Mouse (Mus musculus) midbrain, embryonic 12.5 days (tissue): ENCODE data around the gene Agbl4. TPM values are rescaled to one million over a fixed set of nuclear protein-coding genes. Genes with fewer than 3 reads are reported as not detected.
"Not testable (repeated sequence)": the region's sequence is repeated elsewhere in the genome, so short reads cannot be mapped to it uniquely, and the experiment has no call there.

Source experiments
- ATAC-seq: fragments of 200-750 bp; cut with Nextera tagmentation; 2 replicates; pipeline ENCODE4 v1.8.0; 2017; ENCODE audit warnings: low read depth, moderate TSS enrichment, moderate library complexity; ENCODE audit not compliant: low FRiP score
- H3K27ac ChIP-seq: fragments of 300-500 bp; sonication (generic); replicated peaks from 2 replicates; pipeline ENCODE4 v1.5.1; 2016; ENCODE audit warnings: mild to moderate bottlenecking
- H3K27me3 ChIP-seq: fragments of 300-500 bp; sonication (generic); 2 replicates; pipeline ENCODE4 v1.6.1; 2016; ENCODE audit warnings: mild to moderate bottlenecking
- H3K36me3 ChIP-seq: fragments of 300-500 bp; sonication (generic); 2 replicates; pipeline ENCODE4 v1.6.1; 2016
- H3K4me1 ChIP-seq: fragments of 300-500 bp; sonication (generic); 2 replicates; pipeline ENCODE4 v1.6.1; 2016
- H3K4me2 ChIP-seq: fragments of 300-500 bp; sonication (generic); replicated peaks from 2 replicates; pipeline ENCODE4 v1.6.1; 2016; ENCODE audit warnings: mild to moderate bottlenecking, moderate library complexity
- H3K4me3 ChIP-seq: fragments of 300-500 bp; sonication (generic); 2 replicates; pipeline ENCODE4 v1.5.1; 2016; ENCODE audit warnings: mild to moderate bottlenecking
- H3K9ac ChIP-seq: fragments of 300-500 bp; sonication (generic); replicated peaks from 2 replicates; pipeline ENCODE4 v1.6.1; 2016; ENCODE audit warnings: mild to moderate bottlenecking, moderate library complexity
- H3K9me3 ChIP-seq: fragments of 300-500 bp; sonication (generic); 2 replicates; pipeline ENCODE4 v1.6.1; 2016; ENCODE audit warnings: mild to moderate bottlenecking
- WGBS: fragments of 180-500 bp; shearing (Covaris S2); methylation state at CpG from one replicate; pipeline ENCODE4 v1.1.7; 2016; 5-methylcytosine and 5-hydroxymethylcytosine counted together
- polyA plus RNA-seq: library from polyadenylated mRNA; unstranded; fragments of >200 nt; fragmentation: Nextera tagmentation; extraction: Ambion mirVana; gene quantifications from 2 replicates; pipeline ENCODE4 v1.2.1, GENCODE M21; 2016

Gene Agbl4
- polyA plus RNA-seq, 1 experiment from 2014 or later: 0.89 TPM

- Histone ChIP-seq H3K4me3 (no peak overlapping the region), H3K4me2 (no peak overlapping the region), H3K9me3 (no peaks in the 10 kb centered on the region), H3K36me3 (no peaks in the 10 kb centered on the region), H3K27me3 (no peaks in the 10 kb centered on the region), H3K4me1 (no peaks in the 10 kb centered on the region), H3K27ac (no peak overlapping the region), H3K9ac (no peak overlapping the region)
- ATAC-seq: no peak
- 96% methylated on average over 2 of the region's 2 CpGs for WGBS
Observed at GRCm38 (mm10) chr4:111181478-111181877, 784.0 kb downstream of the Agbl4 start.

DNA sequence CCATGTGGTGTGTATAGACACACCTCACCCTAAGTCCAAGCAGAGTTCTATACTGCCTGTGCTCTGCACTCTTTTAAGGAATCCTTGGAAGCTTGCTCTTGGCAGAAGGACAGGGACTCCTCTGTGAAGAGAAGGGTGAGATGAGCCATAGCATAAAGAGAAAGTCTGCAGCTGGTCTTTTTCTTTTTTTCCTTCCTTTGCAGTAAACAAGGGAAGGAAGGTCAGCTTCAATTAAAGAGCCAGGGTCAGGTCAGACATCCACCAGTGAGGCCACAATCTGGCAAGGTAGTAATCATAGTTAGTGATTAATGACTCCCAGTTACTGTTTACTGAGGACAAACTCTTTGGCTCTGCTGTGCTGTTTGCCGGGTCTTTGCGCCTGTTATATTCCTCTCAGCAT, 802.6 kb downstream of the Agbl4 start:
- no peaks in the 10 kb centered on the region for H3K36me3 ChIP-seq
- no peaks in the 10 kb centered on the region for H3K27me3 ChIP-seq
- no peak overlapping the region for H3K4me3 ChIP-seq
- WGBS: 78% methylated on average over 2 of the region's 2 CpGs
- no peaks in the 10 kb centered on the region for H3K4me1 ChIP-seq
- H3K9ac ChIP-seq: no peak overlapping the region
- no peak overlapping the region for H3K27ac ChIP-seq
- no peak overlapping the region for H3K4me2 ChIP-seq
- H3K9me3 ChIP-seq: no peaks in the 10 kb centered on the region
- no peak for ATAC-seq

- WGBS: 74% methylated on average over 3 of the region's 3 CpGs
- H3K4me2 ChIP-seq: no peak overlapping the region
- H3K4me3 ChIP-seq: no peak overlapping the region
- H3K36me3 ChIP-seq: no peaks in the 10 kb centered on the region
- no peaks in the 10 kb centered on the region for H3K4me1 ChIP-seq
- H3K9me3 ChIP-seq: no peaks in the 10 kb centered on the region
- no peaks in the 10 kb centered on the region for H3K27me3 ChIP-seq
- H3K9ac ChIP-seq: no peak overlapping the region
- no peak for ATAC-seq
- no peak overlapping the region for H3K27ac ChIP-seq
Observed at GRCm38 (mm10) chr4:111215191-111215762, 817.8 kb downstream of the Agbl4 start.

DNA sequence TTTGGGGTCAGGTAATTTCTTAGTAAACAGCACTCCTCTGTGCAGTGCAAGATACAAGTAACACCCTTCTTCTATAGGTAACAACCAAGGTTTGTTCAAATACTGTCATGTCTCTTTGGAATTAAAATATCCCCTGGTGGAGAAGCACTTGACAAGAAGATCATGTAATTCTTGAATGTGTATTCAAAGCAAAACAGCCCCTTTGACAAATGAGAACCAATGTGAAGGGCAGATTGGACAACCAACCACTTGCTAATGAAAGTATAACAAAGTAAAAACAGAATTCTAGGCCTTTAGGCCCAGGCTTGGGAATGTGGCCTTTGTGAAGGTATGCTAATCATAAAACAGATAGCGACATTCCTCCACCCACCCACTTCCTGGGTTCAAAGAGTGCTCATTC, 821.6 kb downstream of the Agbl4 start:
- not testable (repeated sequence) for H3K36me3 ChIP-seq, H3K4me2 ChIP-seq, H3K27me3 ChIP-seq, ATAC-seq, H3K4me1 ChIP-seq, H3K9me3 ChIP-seq, H3K4me3 ChIP-seq, H3K9ac ChIP-seq, H3K27ac ChIP-seq
- WGBS: 63% methylated on average over 1 of the region's 1 CpGs

DNA sequence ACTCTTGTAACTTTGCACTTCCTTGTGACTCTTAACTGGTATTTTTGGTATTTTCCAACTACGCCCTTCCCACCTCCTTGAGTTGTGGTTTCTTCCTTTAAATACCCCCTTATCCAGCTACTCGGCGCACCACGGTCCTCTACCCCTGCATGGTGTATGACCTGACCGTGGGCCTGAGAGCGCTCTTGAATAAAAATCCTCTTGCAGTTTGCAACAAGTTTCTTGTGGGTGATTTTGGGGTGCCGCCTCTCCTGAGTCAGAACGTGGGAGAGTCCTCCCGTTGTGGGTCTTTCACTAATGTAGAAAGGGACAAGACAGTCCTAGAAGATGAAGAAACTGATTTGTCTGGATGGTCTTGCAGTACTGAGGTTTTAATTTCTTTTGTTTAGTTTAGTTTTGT, 822.1 kb downstream of the Agbl4 start:
- not testable (repeated sequence) for H3K4me3 ChIP-seq, H3K9me3 ChIP-seq, ATAC-seq, H3K9ac ChIP-seq, H3K27ac ChIP-seq, H3K4me1 ChIP-seq, H3K4me2 ChIP-seq, H3K27me3 ChIP-seq, H3K36me3 ChIP-seq
- WGBS: 90% methylated on average over 9 of the region's 9 CpGs

- Histone ChIP-seq H3K9me3 (no peaks in the 10 kb centered on the region), H3K4me3 (no peak overlapping the region), H3K27me3 (no peaks in the 10 kb centered on the region), H3K9ac (no peak overlapping the region), H3K36me3 (no peaks in the 10 kb centered on the region), H3K4me1 (no peaks in the 10 kb centered on the region), H3K4me2 (no peak overlapping the region), H3K27ac (no peak overlapping the region)
- no peak for ATAC-seq
- WGBS: 74% methylated on average over 1 of the region's 1 CpGs
Observed at GRCm38 (mm10) chr4:111233849-111234248, 836.4 kb downstream of the Agbl4 start.

DNA sequence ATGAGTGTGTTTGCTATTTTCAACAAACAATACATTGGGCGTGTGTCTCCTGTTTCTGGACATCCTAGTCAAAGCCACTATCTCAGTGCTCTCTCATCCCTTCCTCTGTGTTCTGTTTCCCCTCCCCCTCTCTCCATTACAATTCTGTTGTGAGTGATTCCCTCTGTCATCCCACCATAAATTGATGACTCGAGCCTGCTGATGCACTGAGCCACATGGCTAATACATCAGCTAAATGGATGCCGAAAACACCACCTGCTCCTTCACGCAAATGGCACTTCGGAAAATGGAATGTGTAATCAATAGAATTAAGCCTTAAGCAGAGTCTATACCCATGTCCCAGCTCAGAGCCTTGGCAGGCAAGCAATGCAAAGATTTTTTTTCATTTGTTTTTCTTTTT, 854.5 kb downstream of the Agbl4 start:
- 72% methylated on average over 5 of the region's 5 CpGs for WGBS
- Histone ChIP-seq H3K27ac (no peak overlapping the region), H3K9ac (no peak overlapping the region), H3K9me3 (no peaks in the 10 kb centered on the region), H3K4me2 (no peak overlapping the region), H3K4me3 (no peak overlapping the region), H3K27me3 (no peaks in the 10 kb centered on the region), H3K4me1 (0 out of 2 replicates have a peak, but pooled peaks cover 6% of the 10 kb centered on the region), H3K36me3 (no peaks in the 10 kb centered on the region)
- peak; percentile 63; the same call in 1 of the 2 replicates for ATAC-seq

DNA sequence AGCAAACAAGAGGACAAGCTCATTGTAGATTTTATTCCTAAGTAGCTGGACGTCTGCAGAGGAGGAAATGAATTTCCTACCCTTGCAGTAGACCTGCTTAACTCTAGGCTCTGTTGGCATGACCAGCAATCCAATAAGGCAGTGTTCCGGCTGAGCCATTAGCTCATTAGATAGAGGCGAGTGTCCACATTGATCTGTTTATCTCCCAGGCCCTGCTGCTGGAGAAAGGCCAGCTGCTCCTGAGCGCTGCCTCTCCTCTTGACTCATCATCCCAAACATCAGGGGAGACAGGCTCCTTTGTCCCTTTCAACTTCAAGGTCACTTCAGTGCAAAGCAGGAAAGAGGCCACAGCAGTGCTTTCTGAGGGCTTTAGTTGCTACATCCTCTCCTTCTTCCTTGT, 858.0 kb downstream of the Agbl4 start:
- peak; percentile 63 for ATAC-seq
- 0 out of 2 replicates have a peak, but pooled peaks cover 6% of the 10 kb centered on the region for H3K4me1 ChIP-seq
- no peaks in the 10 kb centered on the region for H3K9me3 ChIP-seq
- H3K27ac ChIP-seq: peak overlapping the region; percentile 52
- H3K4me2 ChIP-seq: no peak overlapping the region
- no peak overlapping the region for H3K9ac ChIP-seq
- H3K36me3 ChIP-seq: no peaks in the 10 kb centered on the region
- 36% methylated on average over 4 of the region's 4 CpGs for WGBS
- no peak overlapping the region for H3K4me3 ChIP-seq
- H3K27me3 ChIP-seq: no peaks in the 10 kb centered on the region

DNA sequence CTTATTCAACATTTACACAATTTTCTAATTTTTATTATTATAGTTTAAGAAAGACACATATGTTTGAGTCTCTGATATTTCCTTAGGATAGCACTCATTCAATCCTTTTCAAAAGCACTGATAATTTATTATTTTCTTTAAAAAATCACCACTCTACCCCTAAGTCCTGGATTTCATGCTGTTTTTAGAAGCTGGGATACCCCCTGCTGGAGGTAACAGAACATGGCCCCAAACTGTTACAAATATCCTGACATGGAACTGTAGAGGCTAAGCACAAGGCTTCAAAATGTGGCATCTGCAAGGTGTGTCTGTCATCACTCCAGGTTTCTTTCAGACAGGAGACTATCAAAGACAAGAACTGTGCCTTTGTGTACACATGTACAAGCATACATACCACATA, 859.5 kb downstream of the Agbl4 start:
- H3K9me3 ChIP-seq: no peaks in the 10 kb centered on the region
- H3K9ac ChIP-seq: no peak overlapping the region
- no peaks in the 10 kb centered on the region for H3K36me3 ChIP-seq
- 0 out of 2 replicates have a peak, but pooled peaks cover 6% of the 10 kb centered on the region for H3K4me1 ChIP-seq
- no peaks in the 10 kb centered on the region for H3K27me3 ChIP-seq
- ATAC-seq: no peak
- H3K4me3 ChIP-seq: no peak overlapping the region
- no peak overlapping the region for H3K27ac ChIP-seq
- H3K4me2 ChIP-seq: no peak overlapping the region

GRCm38 (mm10) chr4:111280936-111281335, 883.5 kb downstream of the Agbl4 start:
- Histone ChIP-seq H3K4me3 (no peak overlapping the region), H3K27me3 (no peaks in the 10 kb centered on the region), H3K27ac (no peak overlapping the region), H3K4me1 (no peaks in the 10 kb centered on the region), H3K36me3 (no peaks in the 10 kb centered on the region), H3K4me2 (no peak overlapping the region), H3K9ac (no peak overlapping the region), H3K9me3 (no peaks in the 10 kb centered on the region)
- 86% methylated on average over 2 of the region's 2 CpGs for WGBS
- ATAC-seq: no peak

DNA sequence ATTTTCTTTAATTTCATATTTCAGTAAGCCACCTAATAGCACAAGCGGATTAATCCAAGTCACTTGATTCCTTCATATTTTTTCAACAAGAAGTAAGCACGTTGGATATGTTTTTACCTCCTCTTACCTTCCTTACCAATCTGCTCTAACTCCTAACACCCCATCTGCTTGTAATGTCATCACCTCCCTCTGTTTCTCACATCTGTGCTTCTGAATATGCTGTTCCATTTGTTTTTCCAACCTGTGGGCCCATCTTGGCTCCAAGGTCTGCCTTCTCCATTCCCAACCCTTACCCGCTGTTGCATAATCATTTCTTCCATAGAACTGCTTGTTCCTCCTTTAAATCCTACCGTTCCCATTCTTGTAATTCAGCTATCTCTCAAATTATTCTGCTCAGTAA, 884.4 kb downstream of the Agbl4 start:
- Histone ChIP-seq H3K9ac (no peak overlapping the region), H3K4me2 (no peak overlapping the region), H3K27ac (no peak overlapping the region), H3K36me3 (no peaks in the 10 kb centered on the region), H3K9me3 (no peaks in the 10 kb centered on the region), H3K4me3 (no peak overlapping the region), H3K27me3 (no peaks in the 10 kb centered on the region), H3K4me1 (no peaks in the 10 kb centered on the region)
- ATAC-seq: no peak
- WGBS: 88% methylated on average over 4 of the region's 4 CpGs

DNA sequence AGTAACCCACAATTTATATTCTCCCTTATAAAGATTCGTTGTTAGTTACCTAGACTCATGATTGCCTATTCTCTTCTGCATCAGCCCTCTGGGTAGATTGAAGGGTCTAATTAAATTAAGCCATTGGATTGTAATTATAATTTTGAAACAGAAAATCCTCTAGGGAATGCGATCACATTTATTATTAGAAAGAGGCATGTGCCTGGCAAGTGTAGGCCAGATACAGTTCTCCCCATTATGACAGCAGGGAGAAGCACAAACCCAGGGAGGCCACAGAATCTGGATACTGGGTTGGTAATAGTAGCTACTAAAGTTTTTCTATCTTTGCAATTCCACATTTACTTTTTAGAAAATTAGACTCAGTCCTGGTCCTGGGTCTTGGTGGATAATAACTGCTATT, 887.2 kb downstream of the Agbl4 start:
- Histone ChIP-seq H3K27me3 (no peaks in the 10 kb centered on the region), H3K9ac (no peak overlapping the region), H3K4me3 (no peak overlapping the region), H3K4me1 (no peaks in the 10 kb centered on the region), H3K27ac (no peak overlapping the region), H3K36me3 (no peaks in the 10 kb centered on the region), H3K9me3 (no peaks in the 10 kb centered on the region), H3K4me2 (no peak overlapping the region)
- 82% methylated on average over 2 of the region's 2 CpGs for WGBS
- no peak for ATAC-seq

DNA sequence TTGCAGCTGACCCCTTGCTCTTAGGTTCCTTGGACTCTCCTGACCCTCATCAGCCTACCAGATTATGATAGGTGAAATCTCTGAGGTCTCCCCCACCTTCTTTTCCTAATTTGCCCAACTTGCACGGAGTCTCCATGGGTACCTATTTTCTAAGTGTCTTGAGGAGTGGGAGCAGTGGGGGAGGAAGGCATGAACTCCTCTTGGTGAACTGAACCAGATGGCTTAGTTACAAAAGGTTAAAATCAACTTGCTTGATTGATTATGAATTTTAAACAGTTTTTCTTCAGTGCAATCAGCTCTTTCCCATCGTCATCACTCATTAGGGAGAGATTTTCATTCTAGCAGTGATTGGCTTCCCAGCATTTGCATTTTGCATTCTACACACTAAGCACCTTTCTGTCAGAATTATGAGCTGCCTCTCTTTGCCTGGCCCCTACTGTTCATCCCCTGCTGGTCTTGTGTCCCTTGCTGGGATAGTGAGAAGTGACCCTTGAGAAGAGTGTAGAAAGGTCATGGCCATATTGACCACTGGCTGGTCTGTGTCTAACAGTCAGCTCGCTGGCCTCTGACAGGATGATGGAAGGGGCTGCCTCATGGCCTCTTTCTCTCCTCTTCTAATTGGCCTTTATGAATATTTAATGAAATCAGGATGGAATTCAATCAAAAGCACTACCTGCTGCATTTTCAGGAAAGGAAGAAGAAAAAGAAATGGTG, 897.2 kb downstream of the Agbl4 start:
- peak; percentile 34; the same call in 1 of the 2 replicates for ATAC-seq
- 63% methylated on average over 3 of the region's 3 CpGs for WGBS
- H3K4me3 ChIP-seq: no peak overlapping the region
- no peaks in the 10 kb centered on the region for H3K27me3 ChIP-seq
- H3K27ac ChIP-seq: no peak overlapping the region
- no peak overlapping the region for H3K9ac ChIP-seq
- H3K4me2 ChIP-seq: no peak overlapping the region
- no peaks in the 10 kb centered on the region for H3K36me3 ChIP-seq
- no peaks in the 10 kb centered on the region for H3K4me1 ChIP-seq
- H3K9me3 ChIP-seq: no peaks in the 10 kb centered on the region
